Mouse (Mus musculus) forebrain, embryonic 15.5 days (tissue): Measurements from ENCODE around the gene Il22ra1. TPM values are rescaled to one million over a fixed set of nuclear protein-coding genes. Genes with fewer than 3 reads are reported as not detected.
A peak's percentile ranks its signal among the peaks of the same experiment; 100 is the strongest.
"Not testable (repeated sequence)": the region's sequence is repeated elsewhere in the genome, so short reads cannot be mapped to it uniquely, and the experiment has no call there.

ENCODE experiments used
- ATAC-seq: fragments of 200-750 bp; cut with Nextera tagmentation; replicated peaks from 2 replicates; pipeline ENCODE4 v1.8.0; 2017; ENCODE audit warnings: mild to moderate bottlenecking, moderate TSS enrichment, moderate library complexity
- H3K27ac ChIP-seq: fragments of 300-500 bp; sonication (generic); replicated peaks from 2 replicates; pipeline ENCODE4 v1.5.1; 2015; ENCODE audit warnings: mild to moderate bottlenecking, inconsistent platforms
- H3K27me3 ChIP-seq: fragments of 300-500 bp; sonication (generic); 2 replicates; pipeline ENCODE4 v1.6.1; 2015; ENCODE audit warnings: inconsistent platforms
- H3K36me3 ChIP-seq: fragments of 300-500 bp; sonication (generic); 2 replicates; pipeline ENCODE4 v1.6.1; 2015; ENCODE audit warnings: mild to moderate bottlenecking, inconsistent platforms
- H3K4me1 ChIP-seq: fragments of 300-500 bp; sonication (generic); 2 replicates; pipeline ENCODE4 v1.6.1; 2015; ENCODE audit warnings: inconsistent platforms
- H3K4me2 ChIP-seq: fragments of 300-500 bp; sonication (generic); replicated peaks from 2 replicates; pipeline ENCODE4 v1.6.1; 2015; ENCODE audit warnings: mild to moderate bottlenecking, inconsistent platforms
- H3K4me3 ChIP-seq: fragments of 300-500 bp; sonication (generic); 2 replicates; pipeline ENCODE4 v1.5.1; 2015; ENCODE audit warnings: mild to moderate bottlenecking, inconsistent platforms
- H3K9ac ChIP-seq: fragments of 300-500 bp; sonication (generic); replicated peaks from 2 replicates; pipeline ENCODE4 v1.6.1; 2015; ENCODE audit warnings: mild to moderate bottlenecking, inconsistent platforms
- H3K9me3 ChIP-seq: fragments of 300-500 bp; sonication (generic); 2 replicates; pipeline ENCODE4 v1.6.1; 2016; ENCODE audit warnings: inconsistent platforms
- WGBS: fragments of 180-500 bp; shearing (Covaris S2); methylation state at CpG from one replicate; pipeline ENCODE4 v1.1.7; 2015; ENCODE audit warnings: mixed read lengths; 5-methylcytosine and 5-hydroxymethylcytosine counted together
- polyA plus RNA-seq: library from polyadenylated mRNA; unstranded; fragments of >200 nt; fragmentation: Nextera tagmentation; extraction: Ambion mirVana; gene quantifications from 2 replicates; pipeline ENCODE4 v1.2.1, GENCODE M21; 2015

Il22ra1 gene
- polyA plus RNA-seq, 1 experiment from 2014 or later, result not detected

DNA sequence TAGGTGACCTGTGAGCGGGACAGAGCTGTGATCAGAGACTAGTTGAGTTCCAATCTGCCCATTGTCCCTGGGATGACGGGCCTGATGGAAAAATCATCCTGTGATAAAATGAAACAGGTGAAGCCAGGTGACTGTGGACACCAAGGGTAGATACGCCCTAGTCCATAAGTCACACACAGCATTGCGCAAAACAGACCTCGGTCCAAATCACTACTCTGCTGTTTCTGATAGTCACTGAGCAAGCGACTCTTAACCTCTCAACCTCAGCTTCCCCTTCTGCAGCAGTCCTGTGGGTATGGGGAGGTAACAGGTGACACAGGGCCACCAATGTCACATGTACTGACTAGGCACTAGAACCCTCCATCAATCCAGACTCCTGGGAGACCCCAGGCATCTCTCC is 21.9 kb upstream of the Il22ra1 start:
- no peak for ATAC-seq
- no peak overlapping the region for H3K4me3 ChIP-seq
- no peaks in the 10 kb centered on the region for H3K36me3 ChIP-seq
- 95% methylated on average over 6 of the region's 6 CpGs for WGBS
- H3K27ac ChIP-seq, result no peak overlapping the region
- H3K4me1 ChIP-seq, result no peaks in the 10 kb centered on the region
- no peak overlapping the region for H3K9ac ChIP-seq
- H3K9me3 ChIP-seq, result no peaks in the 10 kb centered on the region
- no peak overlapping the region for H3K4me2 ChIP-seq
- H3K27me3 ChIP-seq, result no peaks in the 10 kb centered on the region

DNA sequence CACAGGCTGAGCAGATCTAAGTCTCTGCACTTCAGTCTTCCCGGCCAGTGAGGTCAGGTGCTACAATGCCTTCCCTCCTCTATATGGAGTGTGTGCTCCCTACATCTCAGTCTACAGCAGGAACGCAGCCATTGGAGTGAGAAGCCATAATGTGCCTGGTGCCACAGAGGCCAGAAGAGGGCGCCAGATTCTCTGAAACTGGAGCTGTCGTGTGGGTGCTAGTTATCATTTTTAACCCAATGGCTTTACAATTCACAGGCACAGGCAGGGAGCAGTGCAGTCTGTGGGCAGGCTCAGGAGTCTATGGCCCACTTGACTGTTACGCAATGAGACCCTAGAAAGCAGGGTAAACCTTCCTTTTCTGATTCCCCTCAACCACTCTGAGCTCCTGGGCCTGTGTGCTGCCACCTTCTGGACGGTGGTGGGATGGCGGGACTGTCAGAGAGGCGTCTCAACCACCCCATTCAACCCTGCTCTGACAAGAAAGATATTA is 18.9 kb upstream of the Il22ra1 start:
- H3K27ac ChIP-seq, result no peak overlapping the region
- 11% methylated on average over 8 of the region's 8 CpGs for WGBS
- H3K36me3 ChIP-seq, result no peaks in the 10 kb centered on the region
- no peak overlapping the region for H3K9ac ChIP-seq
- no peaks in the 10 kb centered on the region for H3K4me1 ChIP-seq
- H3K9me3 ChIP-seq, result no peaks in the 10 kb centered on the region
- no peak overlapping the region for H3K4me3 ChIP-seq
- peak overlapping the region; percentile 26 for H3K4me2 ChIP-seq
- no peaks in the 10 kb centered on the region for H3K27me3 ChIP-seq
- ATAC-seq, result 0 out of 2 replicates have a peak, but pooled peaks have one; percentile 19

DNA sequence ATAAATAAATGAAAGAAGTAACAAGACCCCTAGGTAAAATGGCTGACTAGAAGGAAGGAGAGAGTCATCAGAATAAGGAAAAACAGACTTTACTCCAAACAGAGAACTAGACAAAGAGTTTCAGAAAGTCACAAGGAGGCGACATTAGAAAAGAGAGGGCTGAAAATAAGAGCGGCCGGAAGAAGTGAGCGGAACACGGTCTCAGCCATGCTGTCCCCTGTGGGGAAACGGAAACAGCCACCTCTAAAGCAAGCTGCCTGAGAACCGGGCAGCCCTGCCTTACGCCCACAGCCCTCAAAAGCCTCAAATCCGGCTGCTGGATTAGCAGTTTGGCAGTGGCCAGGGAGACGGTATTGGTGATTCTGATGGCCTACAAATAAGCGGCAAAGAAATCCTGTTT is 18.4 kb upstream of the Il22ra1 start:
- no peak for ATAC-seq
- Histone ChIP-seq H3K9me3 (no peaks in the 10 kb centered on the region), H3K4me2 (no peak overlapping the region), H3K4me3 (no peak overlapping the region), H3K27me3 (no peaks in the 10 kb centered on the region), H3K36me3 (no peaks in the 10 kb centered on the region), H3K4me1 (no peaks in the 10 kb centered on the region), H3K9ac (no peak overlapping the region), H3K27ac (no peak overlapping the region)
- WGBS, result 73% methylated on average over 11 of the region's 11 CpGs

DNA sequence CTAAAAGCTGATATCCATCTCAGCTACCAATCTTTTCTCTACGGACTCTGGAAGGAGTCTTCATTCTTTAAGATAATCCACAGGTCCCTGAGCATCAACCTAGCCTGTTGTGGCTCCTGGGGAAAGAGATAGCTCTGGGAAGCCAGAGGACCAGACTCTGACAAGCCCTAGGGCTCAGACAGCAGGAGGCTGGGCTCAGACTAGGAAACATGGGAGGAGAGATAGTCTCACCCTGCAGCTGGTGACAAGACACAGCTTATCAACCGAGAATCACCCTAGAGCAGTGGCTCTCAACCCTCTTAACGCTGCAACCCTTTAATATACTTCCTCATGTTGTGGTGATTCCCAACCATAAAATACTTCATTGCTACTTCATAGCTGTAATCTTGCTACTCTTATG is 17.6 kb upstream of the Il22ra1 start:
- no peak for ATAC-seq
- Histone ChIP-seq H3K9ac (no peak overlapping the region), H3K36me3 (no peaks in the 10 kb centered on the region), H3K4me2 (no peak overlapping the region), H3K4me1 (no peaks in the 10 kb centered on the region), H3K27ac (no peak overlapping the region), H3K9me3 (no peaks in the 10 kb centered on the region), H3K27me3 (no peaks in the 10 kb centered on the region), H3K4me3 (no peak overlapping the region)
- 80% methylated on average over 3 of the region's 3 CpGs for WGBS

DNA sequence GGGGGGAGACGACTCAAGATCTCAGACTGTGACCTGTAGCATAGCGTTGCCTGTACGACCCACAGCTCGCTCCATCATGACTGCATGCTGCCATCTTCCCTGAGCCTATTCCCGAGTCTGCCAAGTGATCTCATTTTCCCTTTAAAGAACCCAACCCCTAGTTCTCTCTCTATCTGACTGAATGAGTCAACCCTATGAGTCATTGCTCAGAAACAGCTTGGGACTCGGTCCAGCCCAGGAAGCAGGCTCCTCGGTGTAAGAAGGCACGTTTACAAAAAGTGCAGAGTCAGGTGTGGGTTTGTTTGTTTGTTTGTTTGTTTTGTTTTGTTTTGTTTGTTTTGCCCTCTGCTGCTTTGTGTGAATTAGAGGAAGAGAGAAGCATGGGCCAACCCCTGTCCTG is 13.2 kb upstream of the Il22ra1 start:
- H3K27ac ChIP-seq, result no peak overlapping the region
- H3K27me3 ChIP-seq, result no peaks in the 10 kb centered on the region
- no peak overlapping the region for H3K4me3 ChIP-seq
- H3K4me1 ChIP-seq, result no peaks in the 10 kb centered on the region
- ATAC-seq, result no peak
- no peaks in the 10 kb centered on the region for H3K36me3 ChIP-seq
- H3K4me2 ChIP-seq, result no peak overlapping the region
- WGBS, result 89% methylated on average over 8 of the region's 8 CpGs
- H3K9ac ChIP-seq, result no peak overlapping the region
- no peaks in the 10 kb centered on the region for H3K9me3 ChIP-seq

DNA sequence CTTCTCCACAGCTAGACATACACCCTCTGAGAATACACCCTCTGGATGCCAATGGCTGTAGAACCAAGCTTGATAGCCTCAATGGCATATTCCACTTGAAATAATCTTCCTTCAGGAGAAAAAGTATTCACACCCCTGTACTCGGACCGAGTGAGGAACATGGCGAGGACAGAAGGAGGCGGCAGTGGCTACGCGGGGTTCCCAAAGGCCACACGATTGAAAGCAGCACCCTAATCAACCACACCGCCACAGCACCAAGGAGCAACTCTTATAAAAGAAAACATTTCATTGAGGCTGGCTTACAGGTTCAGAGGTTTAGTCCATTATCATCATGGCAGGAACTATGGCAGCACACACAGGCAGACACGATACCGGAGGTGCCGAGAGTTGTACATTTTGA is 11.5 kb upstream of the Il22ra1 start:
- H3K4me3 ChIP-seq, H3K27ac ChIP-seq, ATAC-seq, H3K36me3 ChIP-seq, H3K9me3 ChIP-seq, H3K4me1 ChIP-seq, H3K4me2 ChIP-seq, H3K27me3 ChIP-seq, H3K9ac ChIP-seq: not testable (repeated sequence)
- WGBS, result 94% methylated on average over 11 of the region's 11 CpGs

DNA sequence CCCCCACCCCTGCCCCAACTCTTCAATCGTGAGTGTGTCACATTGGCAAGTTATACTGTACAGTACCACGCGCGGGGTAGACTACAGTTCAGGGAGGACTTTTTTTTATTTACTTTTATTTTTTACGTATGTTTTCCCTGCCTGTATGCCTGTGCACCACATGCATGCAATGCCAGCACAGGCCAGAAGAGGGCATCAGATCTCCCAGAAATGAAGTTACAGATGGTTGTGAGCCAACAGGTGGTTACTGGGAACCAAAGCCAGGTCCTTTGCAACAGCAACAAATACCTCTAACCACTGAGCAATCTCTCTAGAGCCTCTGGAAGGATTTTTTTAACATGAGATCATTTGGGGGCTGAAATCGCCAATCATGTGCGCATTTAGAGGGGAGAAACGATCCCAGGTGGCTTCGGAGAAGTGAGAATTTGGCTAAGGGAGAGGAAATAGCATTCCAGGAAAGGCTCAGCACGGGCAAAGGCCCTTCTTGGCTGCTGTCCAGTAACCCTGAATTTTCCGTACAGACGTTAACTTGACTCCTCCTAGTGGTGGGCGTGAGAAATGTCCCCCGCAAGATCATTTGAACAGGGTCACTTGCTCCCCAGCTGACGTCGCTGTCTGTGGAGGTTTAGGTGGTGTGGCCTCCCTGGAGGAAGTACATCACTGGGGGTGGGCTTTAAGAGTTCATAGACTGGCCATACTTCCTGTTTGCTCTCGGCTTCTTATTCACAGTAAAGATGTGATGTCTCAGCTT is 5.3 kb upstream of the Il22ra1 start:
- no peak overlapping the region for H3K4me3 ChIP-seq
- H3K4me2 ChIP-seq, result no peak overlapping the region
- no peak for ATAC-seq
- no peaks in the 10 kb centered on the region for H3K9me3 ChIP-seq
- no peaks in the 10 kb centered on the region for H3K27me3 ChIP-seq
- H3K27ac ChIP-seq, result no peak overlapping the region
- no peaks in the 10 kb centered on the region for H3K36me3 ChIP-seq
- no peaks in the 10 kb centered on the region for H3K4me1 ChIP-seq
- H3K9ac ChIP-seq, result no peak overlapping the region
- 78% methylated on average over 17 of the region's 17 CpGs for WGBS

DNA sequence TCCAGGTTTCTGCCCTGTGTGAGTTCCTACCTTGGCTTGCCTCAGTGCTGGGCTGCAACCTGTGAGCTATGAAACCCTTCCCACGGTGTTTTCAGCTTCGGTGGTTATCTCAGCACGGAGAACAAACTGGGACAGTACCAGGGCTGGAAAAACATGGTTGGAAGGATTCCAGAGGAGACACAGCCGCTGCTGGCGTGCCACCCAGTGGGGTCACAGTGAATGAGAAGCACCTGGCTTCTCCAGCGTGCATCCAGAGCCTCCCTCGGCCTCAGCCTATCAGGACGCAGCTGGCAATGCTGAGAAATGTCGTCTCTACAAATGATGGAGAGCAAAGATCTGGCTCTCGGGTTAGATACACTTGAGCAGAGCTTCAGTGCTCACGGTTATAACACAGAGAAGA is 1.6 kb upstream of the Il22ra1 start:
- no peaks in the 10 kb centered on the region for H3K36me3 ChIP-seq
- no peak overlapping the region for H3K27ac ChIP-seq
- no peak overlapping the region for H3K9ac ChIP-seq
- ATAC-seq, result no peak
- H3K9me3 ChIP-seq, result no peaks in the 10 kb centered on the region
- no peaks in the 10 kb centered on the region for H3K27me3 ChIP-seq
- no peak overlapping the region for H3K4me3 ChIP-seq
- 69% methylated on average over 11 of the region's 11 CpGs for WGBS
- no peaks in the 10 kb centered on the region for H3K4me1 ChIP-seq
- no peak overlapping the region for H3K4me2 ChIP-seq

DNA sequence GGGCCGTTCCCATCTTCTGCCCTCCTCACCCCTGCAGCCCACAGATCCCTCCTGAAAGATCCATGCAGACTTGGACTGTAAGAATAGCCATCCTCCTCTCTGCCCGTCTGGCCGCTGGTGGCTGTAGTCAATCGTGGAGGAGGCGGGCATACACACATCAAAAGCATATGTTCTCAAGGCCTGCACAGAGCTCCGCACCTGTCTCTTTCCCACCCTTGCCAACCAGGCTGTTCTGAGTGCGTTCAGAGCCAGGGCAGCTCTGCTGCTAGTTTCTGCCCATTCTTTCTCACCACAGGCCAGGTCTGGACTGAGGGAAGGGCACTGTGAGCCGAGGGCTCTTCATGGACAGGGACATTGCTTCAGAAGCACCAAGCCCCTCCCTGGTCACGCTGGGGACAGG is 2.2 kb downstream of the Il22ra1 start:
- no peak for ATAC-seq
- no peak overlapping the region for H3K27ac ChIP-seq
- H3K9ac ChIP-seq, result no peak overlapping the region
- H3K4me2 ChIP-seq, result no peak overlapping the region
- H3K9me3 ChIP-seq, result no peaks in the 10 kb centered on the region
- no peaks in the 10 kb centered on the region for H3K36me3 ChIP-seq
- 70% methylated on average over 9 of the region's 9 CpGs for WGBS
- H3K4me3 ChIP-seq, result no peak overlapping the region
- no peaks in the 10 kb centered on the region for H3K27me3 ChIP-seq
- no peaks in the 10 kb centered on the region for H3K4me1 ChIP-seq

DNA sequence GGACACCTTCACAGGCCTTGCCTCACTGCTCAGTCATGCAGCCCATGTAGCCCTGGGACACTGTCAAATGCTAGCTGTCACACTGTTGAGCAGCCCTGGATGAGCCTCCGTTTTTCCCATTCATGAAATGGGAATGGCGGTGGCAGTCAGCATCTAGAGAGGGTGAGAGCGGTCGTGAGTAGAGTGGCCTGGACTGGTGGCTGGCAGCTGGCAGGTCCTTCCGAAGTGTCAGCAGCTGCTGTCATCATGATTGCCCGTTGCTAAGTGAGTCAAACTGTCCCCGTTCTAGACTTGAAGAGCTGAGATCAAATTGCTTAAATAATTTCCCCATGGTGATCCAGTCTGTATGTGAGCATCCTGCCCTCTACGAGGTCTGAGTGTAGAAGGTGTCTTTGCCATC is 3.0 kb downstream of the Il22ra1 start:
- no peaks in the 10 kb centered on the region for H3K36me3 ChIP-seq

DNA sequence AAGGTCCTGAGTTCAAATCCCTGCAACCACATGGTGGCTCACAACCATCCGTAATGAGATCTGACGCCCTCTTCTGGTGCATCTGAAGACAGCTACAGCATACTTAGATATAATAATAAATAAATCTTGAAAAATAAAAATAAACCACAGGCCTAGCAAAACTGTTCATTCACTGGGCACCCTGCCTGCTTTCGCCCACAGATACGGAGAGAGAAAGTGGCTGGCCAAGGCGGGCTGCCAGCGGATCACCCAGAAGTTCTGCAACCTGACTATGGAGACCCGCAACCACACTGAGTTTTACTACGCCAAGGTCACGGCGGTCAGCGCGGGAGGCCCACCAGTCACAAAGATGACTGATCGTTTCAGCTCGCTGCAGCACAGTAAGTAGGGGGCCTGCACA is 5.9 kb downstream of the Il22ra1 start:
- H3K4me1 ChIP-seq, result no peaks in the 10 kb centered on the region
- H3K9ac ChIP-seq, result no peak overlapping the region
- no peaks in the 10 kb centered on the region for H3K36me3 ChIP-seq
- 95% methylated on average over 14 of the region's 14 CpGs for WGBS
- no peak overlapping the region for H3K27ac ChIP-seq
- no peak overlapping the region for H3K4me3 ChIP-seq
- H3K27me3 ChIP-seq, result no peaks in the 10 kb centered on the region
- no peak for ATAC-seq
- no peaks in the 10 kb centered on the region for H3K9me3 ChIP-seq
- H3K4me2 ChIP-seq, result no peak overlapping the region

More for the DNA sequence above, 3.0 kb downstream of the Il22ra1 start:
- H3K4me2 ChIP-seq, result no peak overlapping the region
- WGBS, result 73% methylated on average over 8 of the region's 8 CpGs
- H3K4me1 ChIP-seq, result no peaks in the 10 kb centered on the region
- ATAC-seq, result no peak
- no peak overlapping the region for H3K4me3 ChIP-seq
- H3K9me3 ChIP-seq, result no peaks in the 10 kb centered on the region
- no peaks in the 10 kb centered on the region for H3K27me3 ChIP-seq
- no peak overlapping the region for H3K27ac ChIP-seq
- no peak overlapping the region for H3K9ac ChIP-seq

DNA sequence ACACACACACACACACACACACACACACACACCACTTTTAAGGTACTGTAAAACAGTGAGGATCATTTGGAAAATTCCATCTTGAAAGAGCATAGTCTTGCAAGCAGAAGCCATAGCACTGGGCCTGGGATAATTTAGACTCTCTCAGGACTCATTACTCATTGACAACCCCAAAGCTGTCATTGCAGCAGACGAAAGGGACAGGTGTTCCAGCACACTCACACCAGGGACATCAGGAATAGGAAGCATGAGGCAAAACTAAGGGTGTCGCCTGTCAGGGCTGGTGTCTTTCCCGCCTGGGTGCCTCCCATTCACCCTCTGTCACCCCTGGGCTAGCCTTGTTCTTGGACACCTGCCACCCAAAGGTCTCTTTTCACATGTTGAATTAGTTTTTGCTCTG is 8.9 kb downstream of the Il22ra1 start:
- ATAC-seq, result no peak
- no peaks in the 10 kb centered on the region for H3K36me3 ChIP-seq

DNA sequence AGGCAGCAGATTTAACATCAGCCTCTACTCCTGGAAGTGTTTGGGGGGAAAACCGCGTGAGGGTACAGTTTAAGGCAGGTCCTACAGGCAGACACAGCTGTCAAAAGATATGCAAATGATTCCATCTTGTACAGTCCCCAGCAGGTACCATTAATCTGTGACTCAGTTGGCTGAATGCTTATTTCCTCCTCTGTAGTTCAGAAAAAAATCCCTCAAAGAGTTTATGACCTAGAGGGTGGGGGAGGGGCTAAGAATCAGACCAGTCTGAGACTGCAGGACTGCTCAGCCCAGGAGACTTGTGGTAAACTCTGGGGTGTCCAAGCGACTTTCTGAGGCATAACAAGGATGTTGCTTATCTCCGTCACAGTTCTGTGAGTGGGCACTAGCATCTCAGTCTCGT is 10.3 kb downstream of the Il22ra1 start:
- Histone ChIP-seq H3K36me3 (no peaks in the 10 kb centered on the region), H3K9ac (no peak overlapping the region), H3K4me1 (no peaks in the 10 kb centered on the region), H3K27ac (no peak overlapping the region), H3K27me3 (no peaks in the 10 kb centered on the region), H3K9me3 (no peaks in the 10 kb centered on the region), H3K4me2 (no peak overlapping the region), H3K4me3 (no peak overlapping the region)
- no peak for ATAC-seq
- WGBS, result 71% methylated on average over 5 of the region's 5 CpGs

More for the DNA sequence above, 8.9 kb downstream of the Il22ra1 start:
- 84% methylated on average over 3 of the region's 3 CpGs for WGBS
- no peaks in the 10 kb centered on the region for H3K9me3 ChIP-seq
- H3K4me1 ChIP-seq, result no peaks in the 10 kb centered on the region
- no peak overlapping the region for H3K4me3 ChIP-seq
- H3K27ac ChIP-seq, result no peak overlapping the region
- H3K9ac ChIP-seq, result no peak overlapping the region
- no peak overlapping the region for H3K4me2 ChIP-seq
- H3K27me3 ChIP-seq, result no peaks in the 10 kb centered on the region
